Mouse (Mus musculus) CH12F3 (cell line): ENCODE data around the gene Macrod2.
"Not testable (repeated sequence)": the region's sequence is repeated elsewhere in the genome, so short reads cannot be mapped to it uniquely, and the experiment has no call there.

Source experiments
- in situ Hi-C: fragments of 300-500 bp; cut with MboI; formaldehyde crosslinking; loops from 2 replicates; pipeline ENCODE4 v1.14.3; 2020; ENCODE audit warnings: low sequenced_read_pairs

Gene Macrod2

DNA sequence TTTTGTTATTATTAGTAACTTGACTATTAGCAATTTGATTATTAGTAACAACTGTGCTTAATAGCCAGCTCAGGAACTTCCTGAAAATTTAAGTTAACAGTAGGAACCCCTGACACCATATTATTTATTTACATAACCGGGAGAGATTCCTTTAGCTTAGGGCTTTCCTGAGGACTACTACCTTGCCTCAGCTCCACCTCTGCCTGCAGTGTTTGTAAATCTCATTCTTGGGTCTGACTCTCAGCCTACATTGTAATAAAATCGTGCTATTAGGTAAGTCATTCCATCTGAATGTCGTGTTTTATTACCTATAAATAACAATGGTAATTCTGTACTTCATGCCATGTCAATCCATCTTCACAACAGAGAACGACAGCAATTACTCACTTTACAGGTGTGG is 297.4 kb downstream of the Macrod2 start:
- in situ Hi-C loops, result no loop called here

DNA sequence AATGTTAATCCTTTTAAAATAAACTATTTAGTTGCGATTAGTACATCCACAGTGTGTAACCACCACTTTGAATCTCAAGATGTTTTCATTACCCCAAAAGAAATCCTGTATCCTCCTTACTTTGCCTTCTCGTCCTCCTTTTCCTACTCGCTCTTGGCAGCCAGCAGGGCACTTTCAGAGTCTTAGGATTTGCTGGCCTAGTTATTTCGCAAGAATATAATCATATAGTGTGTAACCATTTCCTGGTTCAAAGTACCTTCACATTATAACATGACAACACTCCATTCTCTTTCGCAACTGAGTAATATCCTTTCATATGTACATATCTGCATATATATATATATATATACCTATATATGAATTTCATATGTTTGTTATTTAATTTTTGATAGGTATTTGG is 298.7 kb downstream of the Macrod2 start:
- in situ Hi-C loops, result no loop called here

DNA sequence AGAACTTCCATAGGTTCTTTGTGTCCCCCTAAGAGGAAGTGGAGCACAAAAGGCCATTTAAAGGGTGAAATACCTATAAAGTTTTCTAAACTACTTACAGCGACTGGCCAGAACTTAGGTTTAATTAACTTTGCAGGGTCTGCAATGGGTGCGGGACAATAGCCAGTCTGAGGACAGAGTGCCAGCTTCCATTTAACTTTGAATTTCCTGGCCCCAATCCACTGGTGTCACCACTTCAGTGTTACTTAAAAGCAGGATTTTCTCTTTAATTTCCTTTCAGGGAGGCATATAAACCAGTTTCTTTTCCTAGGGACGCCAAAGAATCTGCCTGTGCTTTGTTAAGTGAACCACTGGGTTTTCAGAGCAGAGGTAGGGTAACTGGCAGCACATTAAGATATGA is 303.5 kb downstream of the Macrod2 start:
- in situ Hi-C loops, result no loop called here

DNA sequence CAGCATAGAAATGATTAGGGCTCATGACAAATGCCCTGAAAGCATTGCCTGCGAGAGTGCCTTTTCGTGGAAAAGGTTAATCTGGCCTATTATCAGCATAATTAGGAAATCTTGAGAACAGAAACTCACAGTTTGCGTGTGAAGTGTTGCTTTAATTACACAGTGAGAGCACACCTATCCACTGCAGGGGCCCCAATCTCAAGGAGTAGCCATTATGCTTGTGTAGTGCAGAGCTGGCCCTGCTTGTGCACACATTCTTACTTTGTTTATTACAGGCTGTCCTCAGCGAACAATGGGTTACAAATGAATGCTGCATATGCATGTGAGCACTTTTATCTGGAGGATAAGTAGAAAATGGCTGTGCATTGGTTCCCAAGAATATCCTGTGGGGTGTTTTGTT is 308.3 kb downstream of the Macrod2 start:
- in situ Hi-C loops, result no loop called here

DNA sequence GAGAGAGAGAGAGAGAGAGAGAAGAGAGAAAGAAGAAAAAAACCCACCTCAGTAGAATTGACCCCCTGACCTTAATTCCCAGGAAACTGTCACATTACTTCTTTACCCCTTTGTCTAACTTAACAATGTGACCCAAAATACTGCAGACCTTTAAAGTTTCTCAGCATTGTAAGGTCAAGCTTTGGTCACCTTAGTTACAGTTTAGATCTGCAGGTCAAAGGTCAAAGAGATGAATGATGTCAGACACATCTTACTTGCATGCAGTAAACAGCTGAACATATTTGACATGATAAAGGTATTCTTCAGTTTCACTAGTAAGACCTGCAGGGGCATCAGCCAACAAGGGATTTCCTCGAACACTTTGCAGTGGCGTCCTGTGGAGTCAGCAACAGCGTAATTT is 309.0 kb downstream of the Macrod2 start:
- in situ Hi-C loops, result no loop called here

DNA sequence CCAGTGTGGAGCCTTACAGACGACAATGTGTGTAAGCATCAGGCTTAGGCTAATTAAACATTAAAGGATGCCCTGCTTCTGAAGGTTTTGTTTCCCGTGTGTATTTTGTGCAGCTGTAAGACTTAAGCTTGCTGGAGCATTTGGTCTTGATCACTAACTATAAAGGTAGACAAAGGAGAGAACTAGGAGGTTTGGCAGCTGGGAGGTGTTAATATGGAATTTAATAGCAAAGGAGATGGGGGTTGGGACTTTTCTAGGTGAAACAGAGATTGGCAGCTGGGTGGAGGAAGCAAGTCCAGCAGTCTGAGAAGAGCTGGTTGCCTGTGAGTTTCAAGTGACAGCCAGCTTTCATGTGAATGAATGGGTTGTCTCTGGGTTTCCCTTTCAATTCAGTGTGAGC is 310.2 kb downstream of the Macrod2 start:
- in situ Hi-C loops, result no loop called here

DNA sequence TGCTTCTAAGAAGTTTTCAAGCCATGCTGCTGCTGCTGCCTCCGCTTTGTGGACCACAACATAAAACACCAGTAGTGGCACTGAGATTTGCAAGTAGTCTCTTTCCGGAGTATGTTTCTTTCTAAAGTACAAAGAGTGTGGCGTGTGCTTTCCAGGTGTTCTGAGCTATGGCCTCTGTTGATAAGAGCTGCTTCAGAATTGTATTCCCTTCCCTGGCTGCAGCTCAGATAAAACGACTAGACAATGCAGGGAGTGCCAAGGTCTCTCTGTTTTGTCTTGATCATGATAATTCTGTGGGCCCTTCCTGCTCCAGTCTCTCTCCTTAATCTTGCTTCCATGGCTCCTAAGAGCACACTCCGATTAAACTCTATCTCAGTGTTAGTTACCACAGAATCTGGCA is 312.4 kb downstream of the Macrod2 start:
- in situ Hi-C loops, result no loop called here

DNA sequence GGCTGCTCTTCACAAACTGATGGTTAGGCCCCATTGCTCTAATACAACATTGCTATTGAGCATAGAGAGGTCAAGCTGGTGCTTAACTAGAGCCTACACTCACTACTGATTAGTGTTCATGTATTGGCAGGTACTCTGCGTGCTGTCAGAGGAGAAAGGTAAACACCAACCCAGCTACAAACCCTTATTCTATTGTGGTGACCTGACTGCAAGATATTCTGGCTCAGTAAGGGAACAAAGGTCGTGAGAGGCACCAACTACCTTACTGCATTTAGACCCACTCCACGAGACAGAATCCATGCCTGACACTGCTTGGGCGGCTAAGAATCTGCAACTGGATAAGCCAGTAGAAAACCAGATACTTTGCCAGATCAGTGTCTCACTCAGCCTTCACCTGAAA is 320.7 kb downstream of the Macrod2 start:
- in situ Hi-C loops, result no loop called here

DNA sequence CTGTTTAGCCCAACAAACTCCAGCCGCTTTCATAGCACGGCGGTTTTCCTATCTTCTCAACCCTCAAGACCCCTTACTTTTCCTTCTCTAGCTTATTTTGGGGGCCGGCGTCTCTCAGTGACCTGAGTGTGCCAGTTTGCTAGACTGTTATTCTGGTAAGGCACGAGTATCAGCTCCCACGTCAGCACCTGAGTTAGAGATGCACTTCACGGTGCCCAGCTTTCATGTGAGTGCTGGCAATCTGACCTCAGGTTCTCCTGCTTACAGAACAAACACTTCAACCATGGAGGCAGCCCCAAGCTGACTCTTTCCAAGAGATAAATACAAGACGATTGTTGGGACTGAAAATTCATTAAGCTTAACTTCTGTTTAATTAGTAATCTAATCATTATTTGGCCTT is 322.3 kb downstream of the Macrod2 start:
- in situ Hi-C loops, result no loop called here

DNA sequence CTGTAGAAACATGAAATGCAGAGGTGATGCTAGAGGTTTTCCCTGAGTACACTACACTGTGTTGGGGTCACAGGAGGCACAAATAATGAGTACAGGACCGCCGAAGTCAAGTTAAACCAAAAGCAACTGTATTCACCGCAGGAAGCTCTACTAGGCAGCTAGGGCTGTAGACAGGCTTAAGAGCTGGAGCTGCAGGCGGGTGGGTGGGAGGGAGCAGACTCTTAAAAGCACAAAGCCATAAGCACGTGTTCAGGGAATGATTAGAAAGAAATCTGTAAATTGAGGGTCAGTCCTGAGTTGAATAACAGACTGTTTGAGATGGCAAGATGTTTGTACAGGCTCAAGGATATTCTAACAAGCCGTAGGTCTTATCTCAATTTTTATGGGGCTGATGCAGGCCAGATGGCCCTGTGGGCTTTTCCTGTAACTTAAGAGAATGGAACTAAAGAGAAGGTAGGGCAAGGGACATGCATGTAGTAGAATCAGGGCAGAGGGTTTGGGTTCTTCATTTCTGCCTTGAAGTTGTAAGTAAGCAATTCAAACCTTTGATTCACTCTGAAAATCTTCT is 337.6 kb downstream of the Macrod2 start:
- in situ Hi-C loops, result no loop called here

DNA sequence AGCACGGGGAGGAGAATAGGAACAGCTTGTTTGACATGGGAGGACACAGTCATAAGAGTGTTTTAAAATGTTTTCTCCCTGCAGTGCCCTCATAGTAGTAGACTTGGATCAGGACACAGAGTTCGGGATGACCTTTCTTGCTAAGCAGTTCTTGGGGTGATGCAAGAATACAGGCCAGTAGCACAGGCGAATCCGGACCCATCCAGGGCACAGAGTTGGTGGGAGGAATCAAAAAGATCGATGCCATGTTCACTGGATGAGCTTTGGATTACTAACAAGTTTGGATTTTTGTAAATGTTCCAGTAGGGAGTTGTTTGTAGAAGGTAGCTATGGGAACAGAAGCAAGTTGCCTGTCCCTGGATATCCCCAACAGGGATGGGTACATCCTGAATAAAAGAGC is 345.4 kb downstream of the Macrod2 start:
- in situ Hi-C loops, result no loop called here

DNA sequence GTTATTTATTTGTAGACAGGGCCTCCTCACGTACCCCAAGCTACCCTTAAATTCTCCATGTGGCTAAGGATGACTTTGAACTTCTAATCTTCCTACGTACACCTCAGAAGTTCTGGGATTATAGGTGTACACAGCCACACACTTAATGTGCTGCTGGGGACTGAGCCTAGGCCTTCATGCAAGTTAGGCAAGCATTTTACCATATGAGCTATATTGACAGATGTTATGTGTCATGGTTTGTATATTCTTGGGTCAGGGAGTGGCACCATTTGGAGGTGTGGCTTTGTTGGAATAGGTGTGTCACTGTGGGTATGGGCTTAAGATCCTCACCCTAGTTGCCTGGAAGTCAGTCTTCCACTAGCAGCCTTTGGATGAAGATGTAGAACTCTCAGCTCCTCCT is 347.8 kb downstream of the Macrod2 start:
- in situ Hi-C loops, result not testable (repeated sequence)

DNA sequence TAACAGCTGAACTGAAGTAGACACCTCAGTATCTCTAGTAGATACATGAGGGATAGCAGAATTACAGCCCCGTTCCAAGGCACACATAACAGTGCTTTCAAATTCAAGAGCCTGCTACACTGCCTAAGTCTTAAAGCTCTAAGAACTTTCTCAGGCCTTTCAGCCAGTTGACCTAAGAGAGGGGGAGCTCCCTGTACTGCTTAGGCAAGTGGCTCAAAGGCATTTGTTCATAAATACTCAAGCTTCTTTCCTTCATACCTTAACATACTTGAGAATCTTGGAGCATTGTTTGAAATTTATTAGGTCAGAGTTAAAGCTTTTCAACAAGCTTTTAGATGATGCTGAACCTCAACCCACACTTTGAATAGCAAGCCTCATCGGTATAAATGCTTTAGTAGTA is 363.8 kb downstream of the Macrod2 start:
- in situ Hi-C loops, result no loop called here

DNA sequence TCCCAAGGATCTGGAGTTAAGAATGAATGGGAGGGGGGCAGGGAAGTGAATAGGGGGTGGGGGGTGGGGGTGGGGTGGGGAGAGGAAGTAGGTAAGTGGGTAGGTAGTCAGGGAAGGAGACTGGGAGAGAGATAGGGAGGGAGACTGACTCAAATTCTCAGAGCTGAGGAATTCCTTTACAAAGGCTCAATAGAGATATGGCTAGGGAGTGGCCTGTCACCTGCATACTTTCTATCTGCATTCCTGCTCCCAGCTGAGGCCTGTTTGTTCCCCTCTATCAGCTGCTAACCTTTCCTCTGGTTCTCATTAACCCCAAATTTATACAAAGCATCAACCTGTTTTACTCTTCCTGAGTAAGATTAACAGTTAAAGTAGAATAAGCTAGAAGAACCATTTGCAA is 364.6 kb downstream of the Macrod2 start:
- in situ Hi-C loops, result no loop called here

DNA sequence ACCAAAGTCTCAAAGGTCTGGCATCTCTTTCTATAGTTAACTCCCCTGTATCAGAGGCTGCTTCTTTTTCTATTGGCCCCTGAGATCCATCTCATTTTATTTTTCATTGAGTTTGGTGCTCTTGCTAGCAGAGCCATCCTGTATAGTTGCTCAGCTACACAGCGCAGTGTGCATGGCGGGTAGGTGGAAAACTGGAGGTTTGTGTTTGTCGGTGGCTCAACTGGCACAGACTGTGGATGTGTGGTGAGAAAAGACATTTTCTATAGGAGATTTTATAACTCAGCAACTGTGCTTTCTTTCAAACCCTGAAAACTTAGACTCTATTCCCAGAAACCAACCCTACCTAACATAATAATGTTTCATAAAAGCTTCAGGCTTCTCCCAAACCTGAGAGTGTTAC is 365.0 kb downstream of the Macrod2 start:
- in situ Hi-C loops, result no loop called here

DNA sequence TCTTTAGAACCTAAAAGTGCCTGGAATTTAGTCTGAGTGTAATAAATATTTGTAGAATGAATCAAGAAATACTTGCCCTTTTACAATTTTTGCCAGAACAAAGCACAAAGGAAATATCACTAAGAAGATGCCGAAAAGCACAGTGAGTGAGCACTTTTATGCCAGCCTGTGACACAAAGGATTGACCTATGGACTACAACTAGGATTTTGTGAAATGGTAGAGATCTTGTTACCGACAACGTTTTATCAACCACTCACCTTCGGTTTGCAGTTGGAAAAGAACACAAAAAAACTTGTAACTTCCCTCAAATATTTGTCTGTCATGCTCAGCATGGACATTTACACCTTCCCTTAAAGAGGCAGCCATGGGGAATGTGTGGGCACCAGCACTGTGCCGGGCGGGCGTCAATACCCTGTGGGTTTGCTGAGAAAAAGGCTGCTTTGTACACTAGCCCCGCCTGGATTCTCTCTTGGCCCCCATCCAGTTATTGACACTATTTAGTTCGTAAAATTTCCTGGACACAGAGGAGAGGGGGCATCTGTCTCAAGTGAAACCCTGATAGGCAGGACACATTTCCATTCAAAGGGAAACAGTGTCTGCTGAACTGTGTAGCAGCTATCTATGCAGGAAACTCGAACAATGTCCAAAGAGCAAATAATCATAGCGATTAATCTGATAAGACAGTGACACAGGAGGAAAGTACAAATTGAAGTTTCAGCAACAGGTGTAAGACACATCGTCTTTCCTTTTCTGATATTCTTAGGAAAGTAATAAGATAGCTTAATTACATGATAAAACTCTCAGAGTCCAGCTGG is 368.2 kb downstream of the Macrod2 start:
- in situ Hi-C loops, result no loop called here

DNA sequence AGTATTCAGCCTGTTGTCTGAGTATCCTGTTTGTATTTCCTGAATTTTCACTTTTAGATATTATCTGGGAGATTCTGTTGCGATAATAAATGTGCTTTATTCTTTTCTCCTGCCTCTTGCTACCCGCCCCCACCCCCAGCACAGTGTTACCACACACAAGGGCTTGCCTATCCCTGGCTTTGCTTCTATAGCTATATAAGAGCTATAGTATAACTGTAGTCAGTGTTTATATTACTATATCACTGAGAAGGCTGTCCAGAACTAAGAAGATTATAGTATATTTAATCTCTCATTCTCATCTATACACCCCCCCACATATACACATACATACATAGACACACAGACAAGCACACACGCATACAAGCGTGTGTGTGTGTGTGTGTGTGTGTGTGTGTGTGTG is 374.4 kb downstream of the Macrod2 start:
- in situ Hi-C loops, result no loop called here

DNA sequence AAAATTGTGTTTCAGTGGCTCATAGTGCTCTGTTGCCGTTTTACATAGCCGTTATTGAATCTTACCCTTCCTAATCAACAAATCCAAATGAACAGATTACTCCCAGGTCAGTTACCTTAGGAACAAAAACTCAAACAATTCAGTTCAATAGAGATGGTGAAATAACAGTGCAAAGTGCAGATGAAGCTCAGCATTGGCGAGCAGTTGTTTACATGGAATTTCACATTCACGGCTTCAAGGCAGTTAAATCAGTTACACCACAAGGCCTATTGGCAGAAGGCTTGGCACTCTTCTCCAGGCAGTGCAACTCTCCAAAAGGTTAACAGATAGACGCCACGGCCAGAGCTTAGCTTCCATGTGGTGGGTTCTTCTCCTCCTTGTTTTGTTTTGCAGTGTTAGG is 377.7 kb downstream of the Macrod2 start:
- in situ Hi-C loops, result no loop called here

DNA sequence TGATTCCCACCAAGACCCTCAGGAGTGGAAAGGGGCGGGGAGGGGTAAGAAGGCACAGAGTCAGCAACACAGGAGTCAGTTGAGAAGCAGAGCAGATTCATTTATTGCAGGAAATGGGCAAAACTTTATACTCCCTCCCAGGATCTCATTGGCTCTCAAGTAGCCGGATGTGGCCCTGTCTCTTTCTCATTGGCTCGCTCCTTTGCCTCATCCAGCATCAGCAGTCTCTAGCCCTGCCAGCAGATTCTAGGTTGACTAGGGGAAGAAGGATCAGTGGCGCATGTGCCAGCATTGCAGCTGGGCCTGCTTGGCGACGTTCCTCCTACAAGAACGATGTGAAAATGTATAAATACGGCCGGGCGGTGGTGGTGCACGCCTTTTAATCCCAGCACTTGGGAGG is 378.3 kb downstream of the Macrod2 start:
- in situ Hi-C loops, result no loop called here

DNA sequence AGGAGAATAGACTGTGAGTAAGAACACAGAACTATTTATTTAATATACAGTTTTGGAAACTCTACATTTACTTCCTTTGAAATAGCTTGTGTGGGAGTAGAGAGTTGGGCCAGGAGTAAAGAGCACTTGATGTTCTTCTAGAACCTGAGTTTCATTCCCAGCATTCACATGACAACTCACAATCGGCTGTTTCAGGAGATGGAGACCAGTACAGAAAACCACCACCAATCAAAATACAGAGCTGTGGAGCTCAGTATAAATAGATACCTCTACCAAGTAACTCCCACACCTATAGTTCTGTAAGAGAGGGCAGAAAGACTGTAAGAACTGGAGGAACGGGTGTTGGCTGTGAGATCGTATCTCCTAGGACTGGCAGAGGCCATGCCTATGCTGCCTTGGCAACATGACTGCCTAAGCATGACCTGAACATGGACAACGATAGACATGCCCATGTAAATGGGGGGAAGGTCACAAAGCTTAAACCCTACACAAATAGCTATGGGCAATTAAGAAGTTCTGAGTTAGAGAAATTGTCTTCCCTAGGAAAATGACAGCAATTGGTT is 379.8 kb downstream of the Macrod2 start:
- in situ Hi-C loops, result no loop called here

DNA sequence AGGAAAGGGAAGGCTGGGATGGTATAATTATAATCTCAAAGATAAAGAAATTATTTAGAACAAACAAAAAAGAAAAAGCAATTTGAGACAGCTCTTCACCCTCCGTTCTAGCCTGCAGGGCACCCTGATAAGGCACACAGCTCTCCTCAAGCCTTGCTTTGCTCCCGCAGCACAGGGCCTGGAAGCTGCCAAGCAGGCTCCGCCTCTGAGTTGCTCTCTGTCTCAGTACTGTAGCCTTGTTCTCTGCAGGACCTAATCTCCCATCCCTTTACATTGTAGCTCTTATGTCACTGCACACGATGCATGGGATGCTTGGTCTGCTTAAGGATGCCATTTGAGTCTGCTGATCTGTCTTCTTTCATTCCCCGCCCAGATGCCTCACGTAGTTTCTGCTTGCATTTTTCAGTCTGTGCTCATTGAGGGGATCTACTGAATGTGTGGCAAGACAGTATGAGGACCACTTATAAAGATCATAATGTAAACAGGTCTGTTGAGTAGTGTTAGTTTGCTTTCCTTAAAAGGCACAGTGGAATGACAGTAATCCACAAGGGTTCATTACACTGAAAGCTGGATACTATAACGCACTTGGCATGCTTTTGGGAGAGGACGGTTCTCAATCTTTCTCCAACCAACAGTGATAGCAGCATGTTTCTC is 380.5 kb downstream of the Macrod2 start:
- in situ Hi-C loops, result no loop called here

DNA sequence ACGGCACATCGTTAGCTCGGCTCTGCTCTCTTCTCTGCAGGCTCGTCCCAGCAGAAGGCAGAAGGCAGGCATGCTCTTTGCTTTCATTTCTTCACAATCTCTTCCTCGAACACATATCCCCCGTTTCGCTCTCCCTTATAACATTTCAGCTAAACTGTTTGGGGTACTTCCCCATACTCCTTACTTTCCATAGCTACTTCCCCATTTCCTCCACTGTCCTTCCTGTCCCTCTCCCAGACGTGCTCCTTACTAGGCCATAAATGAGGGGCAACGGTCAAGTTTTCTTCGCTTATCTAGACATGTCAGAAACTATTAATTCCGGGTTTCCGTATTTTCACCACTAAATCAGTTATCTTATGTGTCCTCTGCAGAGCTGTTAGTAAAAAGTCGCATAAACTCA is 383.1 kb downstream of the Macrod2 start:
- in situ Hi-C loops, result no loop called here
